Mouse (Mus musculus) Patski (cell line): ENCODE measurements around the gene Pard3. TPM values are rescaled to one million over a fixed set of nuclear protein-coding genes. Genes with fewer than 3 reads are reported as not detected.

Experiments used
- ATAC-seq: fragments of 100-300 bp; one replicate; pipeline ENCODE4 v1.8.0; 2021
- CTCF ChIA-PET: fragments of 350-600 bp; sonication (Branson Sonifier 250); formaldehyde crosslinking; loops from one replicate; lab custom pipeline; 2022; ENCODE audit warnings: inconsistent platforms; lab: Charles Lee
- POLR2A ChIA-PET: fragments of 350-600 bp; sonication (Branson Sonifier 250); formaldehyde crosslinking; loops from one replicate; lab custom pipeline; 2022; ENCODE audit warnings: antibody characterized with exemption, inconsistent platforms; lab: Charles Lee
- DNase-seq: peaks from one replicate; pipeline ENCODE4 v3.0.0-alpha.2; 2011; ENCODE audit warnings: low read depth, low spot score
- H3K27me3 ChIP-seq: fragments of 371-371 bp; one replicate; pipeline ENCODE4 v1.5.1; 2021
- CTCF ChIP-seq: fragments of 100-300 bp; IDR thresholded peaks from one replicate; pipeline ENCODE4 v1.5.1; 2021
- in situ Hi-C: fragments of 300-500 bp; cut with MboI; formaldehyde crosslinking; loops from 3 replicates; pipeline ENCODE4 v1.11.1; 2018; ENCODE audit warnings: low pct_unique_long_range_greater_than_20kb, mixed read lengths
- polyA plus RNA-seq: library from polyadenylated mRNA; unstranded; gene quantifications from one replicate; pipeline ENCODE4 v1.2.3, GENCODE M21; 2021

Pard3 gene
- polyA plus RNA-seq, 1 experiment from 2014 or later, result 36.8 TPM

GRCm38 (mm10) chr8:127214748-127215433 lies 151.2 kb downstream of the Pard3 start:
- H3K27me3 ChIP-seq, result no peaks in the 10 kb centered on the region
- no peak for DNase-seq
- in situ Hi-C loops, result no loop called here
- no peak for TF ChIP-seq CTCF
- CTCF ChIA-PET, result interaction anchor here (0.5 to 1.5 kb wide), 2 partner anchors 13 to 54 kb away, joined by 4 to 5 read pairs; no protein-coding TSS in a partner anchor
- POLR2A ChIA-PET, result interaction anchor here (0.6 kb wide), 1 partner anchor 1146 kb away, joined by 3 read pairs; no protein-coding TSS in a partner anchor
- ATAC-seq, result no peak

- ChIA-PET CTCF (interaction anchor here (1.0 to 1.3 kb wide), 2 partner anchors 11 to 16 kb away, joined by 3 read pairs; no protein-coding TSS in a partner anchor), POLR2A (no interaction called here)
- DNase-seq (no peak), ATAC-seq (no peak)
- TF ChIP-seq CTCF, result no peak
- no peaks in the 10 kb centered on the region for H3K27me3 ChIP-seq
- in situ Hi-C loops, result no loop called here
Measured at GRCm38 (mm10) chr8:127220206-127220605, 156.5 kb downstream of the Pard3 start.

GRCm38 (mm10) chr8:127220615-127221014 lies 156.9 kb downstream of the Pard3 start:
- H3K27me3 ChIP-seq, result no peaks in the 10 kb centered on the region
- ATAC-seq (no peak), DNase-seq (no peak)
- CTCF ChIA-PET, result interaction anchor here (1.0 to 1.3 kb wide), 3 partner anchors 11 to 25 kb away, joined by 3 read pairs; no protein-coding TSS in a partner anchor
- in situ Hi-C loops, result no loop called here
- TF ChIP-seq CTCF, result no peak
- POLR2A ChIA-PET, result interaction anchor here (1.0 kb wide), 1 partner anchor 11 kb away, joined by 3 read pairs; no protein-coding TSS in a partner anchor

- in situ Hi-C loops, result no loop called here
- CTCF ChIA-PET, result interaction anchor here (1.3 to 1.6 kb wide), 2 partner anchors 9 to 45 kb away, joined by 3 to 4 read pairs; no protein-coding TSS in a partner anchor
Measured at GRCm38 (mm10) chr8:127222361-127222760, 158.7 kb downstream of the Pard3 start.

GRCm38 (mm10) chr8:127226996-127227395 lies 163.3 kb downstream of the Pard3 start:
- H3K27me3 ChIP-seq, result no peaks in the 10 kb centered on the region
- no peak for TF ChIP-seq CTCF
- DNase-seq (no peak), ATAC-seq (no peak)
- ChIA-PET POLR2A (interaction anchor here (0.5 kb wide), 1 partner anchor 84 kb away, joined by 3 read pairs; no protein-coding TSS in a partner anchor), CTCF (interaction anchor here (0.7 to 1.5 kb wide), 5 partner anchors 13 to 987 kb away, joined by 3 to 5 read pairs (median 3); no protein-coding TSS in a partner anchor)
- in situ Hi-C loops, result no loop called here

More at GRCm38 (mm10) chr8:127222361-127222760, 158.7 kb downstream of the Pard3 start:
- H3K27me3 ChIP-seq, result no peaks in the 10 kb centered on the region
- TF ChIP-seq CTCF, result no peak
- POLR2A ChIA-PET, result no interaction called here
- ATAC-seq (no peak), DNase-seq (no peak)

GRCm38 (mm10) chr8:127227407-127227806 lies 163.7 kb downstream of the Pard3 start:
- in situ Hi-C loops, result no loop called here
- ATAC-seq (peak; percentile 88), DNase-seq (peak; percentile 55)
- POLR2A ChIA-PET, result interaction anchor here (0.5 kb wide), 1 partner anchor 83 kb away, joined by 3 read pairs; no protein-coding TSS in a partner anchor
- no peaks in the 10 kb centered on the region for H3K27me3 ChIP-seq
- CTCF ChIA-PET, result interaction anchor here (0.7 to 1.5 kb wide), 5 partner anchors 13 to 986 kb away, joined by 3 to 5 read pairs (median 3); no protein-coding TSS in a partner anchor
- no peak for TF ChIP-seq CTCF

GRCm38 (mm10) chr8:127229325-127230232 lies 165.9 kb downstream of the Pard3 start:
- H3K27me3 ChIP-seq, result no peaks in the 10 kb centered on the region
- in situ Hi-C loops, result no loop called here
- DNase-seq, result no peak
- ATAC-seq, result no peak
- no peak for TF ChIP-seq CTCF
- ChIA-PET CTCF (no interaction called here), POLR2A (no interaction called here)

GRCm38 (mm10) chr8:127230233-127230595 lies 166.5 kb downstream of the Pard3 start:
- no peak for TF ChIP-seq CTCF
- DNase-seq, result no peak
- no peaks in the 10 kb centered on the region for H3K27me3 ChIP-seq
- in situ Hi-C loops, result no loop called here
- ChIA-PET POLR2A (no interaction called here), CTCF (no interaction called here)
- ATAC-seq, result no peak

GRCm38 (mm10) chr8:127243351-127243750 lies 179.7 kb downstream of the Pard3 start:
- in situ Hi-C loops, result no loop called here
- H3K27me3 ChIP-seq, result no peaks in the 10 kb centered on the region
- ChIA-PET POLR2A (interaction anchor here (0.5 to 0.6 kb wide), 2 partner anchors 20 to 866 kb away, joined by 3 read pairs; no protein-coding TSS in a partner anchor), CTCF (interaction anchor here (1.4 kb wide), 1 partner anchor 11 kb away, joined by 6 read pairs; no protein-coding TSS in a partner anchor)
- TF ChIP-seq CTCF, result no peak
- no peak for ATAC-seq
- DNase-seq, result no peak

- in situ Hi-C loops, result no loop called here
- ATAC-seq (no peak), DNase-seq (no peak)
- ChIA-PET POLR2A (interaction anchor here (0.8 kb wide), 1 partner anchor 8 kb away, joined by 3 read pairs; no protein-coding TSS in a partner anchor), CTCF (no interaction called here)
- no peaks in the 10 kb centered on the region for H3K27me3 ChIP-seq
- TF ChIP-seq CTCF, result no peak
Measured at GRCm38 (mm10) chr8:127243841-127244240, 180.1 kb downstream of the Pard3 start.
